Comparison of ENCODE assay signal across 26 mouse cellular contexts in genomic region chr1:39563161-39563560, GRCm38 (mm10).
"Had no signal": no experiment of that assay in that cellular context is flagged by ENCODE, and none has a peak within 500 bp of the region (broad histone marks: within the 10 kb centered on the region; RNA-seq: fewer than 3 reads in every experiment).

No protein-coding gene starts in this region.

- H3K27me3 ChIP-seq: heart, embryonic 13.5 days; heart, embryonic 15.5 days; hindbrain, embryonic 13.5 days; hindbrain, embryonic 15.5 days; kidney, embryonic 15.5 days; limb, embryonic 12.5 days; liver, embryonic 13.5 days had no signal

- H3K4me3 ChIP-seq: gastrocnemius, adult 2 months; heart, embryonic 13.5 days; heart, embryonic 15.5 days; hindbrain, embryonic 13.5 days; hindbrain, embryonic 15.5 days; kidney, embryonic 15.5 days; left cerebral cortex, adult 2 months; limb, embryonic 10.5 days; limb, embryonic 12.5 days; liver, embryonic 13.5 days had no signal

- H3K4me2 ChIP-seq: heart, embryonic 11.5 days; heart, embryonic 13.5 days; heart, embryonic 15.5 days; hindbrain, embryonic 13.5 days; hindbrain, embryonic 15.5 days; kidney, embryonic 15.5 days; limb, embryonic 12.5 days; liver, embryonic 11.5 days; liver, embryonic 13.5 days had no signal

- ATAC-seq: hindbrain, postnatal 0 days; intestine, embryonic 16.5 days had no signal

- H3K4me1 ChIP-seq: heart, embryonic 15.5 days; hindbrain, embryonic 15.5 days; limb, embryonic 10.5 days; limb, embryonic 12.5 days; liver, embryonic 13.5 days had no signal

- H3K9ac ChIP-seq: heart, embryonic 13.5 days; heart, embryonic 15.5 days; hindbrain, embryonic 13.5 days; hindbrain, embryonic 15.5 days; kidney, embryonic 15.5 days; limb, embryonic 12.5 days; liver, embryonic 13.5 days had no signal

- H3K27ac ChIP-seq: gastrocnemius, adult 2 months; heart, embryonic 13.5 days; heart, embryonic 15.5 days; hindbrain, embryonic 13.5 days; hindbrain, embryonic 15.5 days; hindbrain, postnatal 0 days; kidney, embryonic 15.5 days; kidney, postnatal 0 days; left cerebral cortex, adult 2 months; limb, embryonic 10.5 days; limb, embryonic 12.5 days; liver, embryonic 13.5 days had no signal

- H3K9me3 ChIP-seq: heart, embryonic 13.5 days; heart, embryonic 15.5 days; hindbrain, embryonic 13.5 days; hindbrain, embryonic 15.5 days; kidney, embryonic 15.5 days; limb, embryonic 10.5 days; limb, embryonic 12.5 days; liver, embryonic 13.5 days had no signal

- DNase-seq: gastrocnemius, adult 2 months; gastrocnemius, postnatal 10 days; gastrocnemius, postnatal 25 days; heart, adult 18-20 months; heart, postnatal 14 days; heart, postnatal 36 days; kidney, adult 11 months; kidney, adult 2 months; kidney, adult 9 months; kidney, postnatal 14 days; kidney, postnatal 36 days; liver; liver, embryonic 13.5 days had no signal
